Mouse (Mus musculus) left cerebral cortex, adult 9 months (tissue): ENCODE measurements at regions not wholly inside any gene's neighbourhood (a gene's known extent, or its start where the extent isn't known, plus 50 kb on each side); places are given as distances from the start of the nearest gene placed in this dataset.

Experiments
- DNase-seq, 2 experiments: peaks; one replicate each; pipeline ENCODE4 v3.0.0; 2022; ENCODE audit warnings: low spot score in 2 of 2

- DNase-seq, result peak in 1 of 2 experiments; percentile 21
Measured at GRCm38 (mm10) chr16:30774951-30775661, 175.6 kb downstream of the Fam43a start.

GRCm38 (mm10) chr16:30775740-30776700 lies 176.5 kb downstream of the Fam43a start:
- no peak for DNase-seq

GRCm38 (mm10) chr16:30777416-30777815 lies 177.9 kb downstream of the Fam43a start:
- DNase-seq, result no peak

GRCm38 (mm10) chr16:30778078-30778477 lies 178.6 kb downstream of the Fam43a start:
- no peak for DNase-seq

GRCm38 (mm10) chr16:30778945-30779344 lies 179.4 kb downstream of the Fam43a start:
- DNase-seq, result no peak

GRCm38 (mm10) chr16:30784261-30784660 lies 184.7 kb downstream of the Fam43a start:
- no peak for DNase-seq

GRCm38 (mm10) chr16:30784949-30785348 lies 185.4 kb downstream of the Fam43a start:
- DNase-seq, result no peak

GRCm38 (mm10) chr16:30786060-30786459 lies 186.5 kb downstream of the Fam43a start:
- DNase-seq, result no peak

GRCm38 (mm10) chr16:30787351-30787750 lies 187.8 kb downstream of the Fam43a start:
- DNase-seq, result no peak

GRCm38 (mm10) chr16:30788321-30788781 lies 188.8 kb downstream of the Fam43a start:
- no peak for DNase-seq

- DNase-seq, result no peak
Measured at GRCm38 (mm10) chr16:30788944-30789781, 189.6 kb downstream of the Fam43a start.

- DNase-seq, result no peak
Measured at GRCm38 (mm10) chr16:30790036-30790435, 190.5 kb downstream of the Fam43a start.

GRCm38 (mm10) chr16:30790551-30791001 lies 191.1 kb downstream of the Fam43a start:
- no peak for DNase-seq

GRCm38 (mm10) chr16:30791048-30791855 lies 191.7 kb downstream of the Fam43a start:
- no peak for DNase-seq

GRCm38 (mm10) chr16:30792738-30793377 lies 193.3 kb downstream of the Fam43a start:
- no peak for DNase-seq

GRCm38 (mm10) chr16:30793378-30793753 lies 193.8 kb downstream of the Fam43a start:
- DNase-seq, result no peak

GRCm38 (mm10) chr16:30793856-30794255 lies 194.3 kb downstream of the Fam43a start:
- no peak for DNase-seq

- DNase-seq, result no peak
Measured at GRCm38 (mm10) chr16:30795501-30795904, 196.0 kb downstream of the Fam43a start.

- DNase-seq, result no peak
Measured at GRCm38 (mm10) chr16:30796103-30796502, 196.6 kb downstream of the Fam43a start.

GRCm38 (mm10) chr16:30797006-30797405 lies 197.5 kb downstream of the Fam43a start:
- DNase-seq, result no peak
